Mouse (Mus musculus) midbrain, postnatal 0 days (tissue): ENCODE results near the gene Dbp. TPM values are rescaled to one million over a fixed set of nuclear protein-coding genes. Genes with fewer than 3 reads are reported as not detected.

ENCODE experiments used
- ATAC-seq: fragments of 200-750 bp; cut with Nextera tagmentation; 2 replicates; pipeline ENCODE4 v1.8.0; 2017; ENCODE audit warnings: moderate number of reproducible peaks, mild to moderate bottlenecking, moderate TSS enrichment, moderate library complexity; ENCODE audit not compliant: low FRiP score
- DNase-seq: peaks from one replicate; pipeline ENCODE4 v3.0.0-alpha.2; 2015; ENCODE audit warnings: low spot score
- H3K27ac ChIP-seq: fragments of 300-500 bp; sonication (generic); 2 replicates; pipeline ENCODE4 v1.5.1; 2014; ENCODE audit warnings: low read depth, mild to moderate bottlenecking, low read length, mixed read lengths
- H3K27me3 ChIP-seq: fragments of 300-500 bp; sonication (generic); 2 replicates; pipeline ENCODE4 v1.6.1; 2014; ENCODE audit warnings: low read length, control low read depth, mixed read lengths; ENCODE audit not compliant: insufficient read depth
- H3K36me3 ChIP-seq: fragments of 300-500 bp; sonication (generic); 2 replicates; pipeline ENCODE4 v1.6.1; 2014; ENCODE audit warnings: low read length, control low read depth, mixed read lengths; ENCODE audit not compliant: insufficient read depth
- H3K4me1 ChIP-seq: fragments of 300-500 bp; sonication (generic); 2 replicates; pipeline ENCODE4 v1.6.1; 2014; ENCODE audit warnings: mild to moderate bottlenecking, control low read depth, antibody characterized with exemption, low read length, mixed read lengths; ENCODE audit not compliant: insufficient read depth
- H3K4me2 ChIP-seq: fragments of 300-500 bp; sonication (generic); 2 replicates; pipeline ENCODE4 v1.6.1; 2014; ENCODE audit warnings: low read depth, mild to moderate bottlenecking, low read length, mixed read lengths; ENCODE audit not compliant: poor library complexity, severe bottlenecking
- H3K4me3 ChIP-seq: fragments of 300-500 bp; sonication (generic); 2 replicates; pipeline ENCODE4 v1.5.1; 2014; ENCODE audit warnings: low read depth, mild to moderate bottlenecking, low read length, moderate library complexity
- H3K9ac ChIP-seq: fragments of 300-500 bp; sonication (generic); replicated peaks from 2 replicates; pipeline ENCODE4 v1.6.1; 2014; ENCODE audit warnings: mild to moderate bottlenecking, low read length, moderate library complexity, mixed read lengths; ENCODE audit not compliant: poor library complexity, severe bottlenecking
- H3K9me3 ChIP-seq: fragments of 300-500 bp; sonication (generic); 2 replicates; pipeline ENCODE4 v1.6.1; 2016; ENCODE audit warnings: low read length, control low read depth
- CTCF ChIP-seq: IDR thresholded peaks from 2 replicates; pipeline ENCODE4 v1.5.1; 2016; ENCODE audit warnings: antibody characterized with exemption, mild to moderate bottlenecking
- WGBS: fragments of 180-500 bp; shearing (Covaris S2); extraction: QIAGEN DNeasy Blood & Tissue Kit; methylation state at CpG from one replicate; pipeline ENCODE4 v1.1.7; 2014; 5-methylcytosine and 5-hydroxymethylcytosine counted together
- polyA plus RNA-seq: library from polyadenylated mRNA; unstranded; fragments of >200 nt; fragmentation: Nextera tagmentation; extraction: Ambion mirVana; gene quantifications from 2 replicates; pipeline ENCODE4 v1.2.1, GENCODE M21; 2015
- total RNA-seq: library from RNA; depleted of rRNA; stranded (reverse); fragments of >200 nt; gene quantifications from 2 replicates; pipeline ENCODE4 v1.2.3, GENCODE M21; 2014; rRNA removed

The Dbp gene
- total and polyA plus RNA-seq, 2 experiments from 2014 or later, result 4.6 to 9.6 TPM

- Histone ChIP-seq H3K4me1 (no peaks in the 10 kb centered on the region), H3K4me3 (no peak overlapping the region), H3K27ac (no peak overlapping the region), H3K4me2 (no peak overlapping the region), H3K27me3 (no peaks in the 10 kb centered on the region), H3K36me3 (no peaks in the 10 kb centered on the region), H3K9ac (no peak overlapping the region), H3K9me3 (no peaks in the 10 kb centered on the region)
- no peak for TF ChIP-seq CTCF
- WGBS, result 80% methylated on average over 9 of the region's 9 CpGs
- DNase-seq (no peak), ATAC-seq (no peak)
Observed at GRCm38 (mm10) chr7:45750162-45750561, 45.3 kb downstream of the Dbp start.

- WGBS, result 66% methylated on average over 6 of the region's 6 CpGs
- DNase-seq (no peak), ATAC-seq (no peak)
- Histone ChIP-seq H3K36me3 (no peaks in the 10 kb centered on the region), H3K4me1 (no peaks in the 10 kb centered on the region), H3K9ac (no peak overlapping the region), H3K27ac (no peak overlapping the region), H3K4me2 (no peak overlapping the region), H3K4me3 (no peak overlapping the region), H3K27me3 (peaks cover 18% of the 10 kb centered on the region), H3K9me3 (no peaks in the 10 kb centered on the region)
- no peak for TF ChIP-seq CTCF
Observed at GRCm38 (mm10) chr7:45755703-45756102, 50.8 kb downstream of the Dbp start.

GRCm38 (mm10) chr7:45759400-45759799 lies 54.5 kb downstream of the Dbp start:
- no peak for DNase-seq
- no peaks in the 10 kb centered on the region for H3K36me3 ChIP-seq
- TF ChIP-seq CTCF, result no peak
- H3K4me2 ChIP-seq, result peak overlapping the region; percentile 12; the same call in 1 of the 2 replicates
- no peaks in the 10 kb centered on the region for H3K4me1 ChIP-seq
- H3K4me3 ChIP-seq, result no peak overlapping the region
- H3K9ac ChIP-seq, result no peak overlapping the region
- WGBS, result 10% methylated on average over 27 of the region's 27 CpGs
- H3K27me3 ChIP-seq, result peaks cover 18% of the 10 kb centered on the region
- no peak overlapping the region for H3K27ac ChIP-seq
- no peaks in the 10 kb centered on the region for H3K9me3 ChIP-seq
- ATAC-seq, result no peak

Other genes starting within 250 kb of the Dbp start
Only the 30 nearest of the 34 such genes appear.
- 0.52 and 1.6 TPM in 2 replicates for gene Gm45808, start 218.3 kb upstream of the Dbp start, total RNA-seq
- gene Gm45808, start 218.3 kb upstream of the Dbp start, polyA plus RNA-seq, result not detected in 2 replicates
- gene Dhdh, start 216.3 kb upstream of the Dbp start, total RNA-seq, result 4.3 TPM in 2 replicates
- gene Dhdh, start 216.3 kb upstream of the Dbp start, polyA plus RNA-seq, result 5.5 and 6.1 TPM in 2 replicates
- gene Nucb1, start 194.7 kb upstream of the Dbp start, total RNA-seq, result 92.2 and 137 TPM in 2 replicates
- gene Nucb1, start 194.7 kb upstream of the Dbp start, polyA plus RNA-seq, result 137 and 144 TPM in 2 replicates
- 17.2 and 17.4 TPM in 2 replicates for gene Ppp1r15a, start 178.8 kb upstream of the Dbp start, total RNA-seq
- gene Ppp1r15a, start 178.8 kb upstream of the Dbp start, polyA plus RNA-seq, result 18.7 and 18.8 TPM in 2 replicates
- gene Plekha4, start 178.8 kb upstream of the Dbp start, total RNA-seq, result 2.0 and 2.1 TPM in 2 replicates
- 1.2 and 1.6 TPM in 2 replicates for gene Plekha4, start 178.8 kb upstream of the Dbp start, polyA plus RNA-seq
- not detected in 2 replicates for gene Hsd17b14, start 150.2 kb upstream of the Dbp start, total RNA-seq
- 0.15 and 0.20 TPM in 2 replicates for gene Hsd17b14, start 150.2 kb upstream of the Dbp start, polyA plus RNA-seq
- 12.4 and 14.9 TPM in 2 replicates for gene Bcat2, start 134.9 kb upstream of the Dbp start, total RNA-seq
- 18.3 and 19.3 TPM in 2 replicates for gene Bcat2, start 134.9 kb upstream of the Dbp start, polyA plus RNA-seq
- gene Fgf21, start 89.6 kb upstream of the Dbp start, total RNA-seq, result not detected in 2 replicates
- not detected in 2 replicates for gene Fgf21, start 89.6 kb upstream of the Dbp start, polyA plus RNA-seq
- gene Fut1, start 87.8 kb upstream of the Dbp start, total RNA-seq, result not detected in 2 replicates
- gene Fut1, start 87.8 kb upstream of the Dbp start, polyA plus RNA-seq, result not detected in 2 replicates
- gene Izumo1, start 83.3 kb upstream of the Dbp start, total RNA-seq, result 0.11 TPM in 1 of 2 replicates, not detected in the other
- gene Izumo1, start 83.3 kb upstream of the Dbp start, polyA plus RNA-seq, result 0.11 TPM in 1 of 2 replicates, not detected in the other
- gene Rasip1, start 77.6 kb upstream of the Dbp start, total RNA-seq, result 36.0 and 38.5 TPM in 2 replicates
- gene Rasip1, start 77.6 kb upstream of the Dbp start, polyA plus RNA-seq, result 24.0 and 25.1 TPM in 2 replicates
- 2.7 and 3.3 TPM in 2 replicates for gene Mamstr, start 65.1 kb upstream of the Dbp start, total RNA-seq
- 2.8 and 3.0 TPM in 2 replicates for gene Mamstr, start 65.1 kb upstream of the Dbp start, polyA plus RNA-seq
- 0.99 TPM in 1 of 2 replicates, not detected in the other for gene Fut2, start 38.7 kb upstream of the Dbp start, total RNA-seq
- gene Fut2, start 38.7 kb upstream of the Dbp start, polyA plus RNA-seq, result 0.27 and 0.29 TPM in 2 replicates
- gene Ntn5, start 21.1 kb upstream of the Dbp start, total RNA-seq, result 1.3 and 1.4 TPM in 2 replicates
- 0.37 and 0.73 TPM in 2 replicates for gene Ntn5, start 21.1 kb upstream of the Dbp start, polyA plus RNA-seq
- gene Sec1, start 10.7 kb upstream of the Dbp start, total RNA-seq, result 0.28 and 1.0 TPM in 2 replicates
- gene Sec1, start 10.7 kb upstream of the Dbp start, polyA plus RNA-seq, result 0.37 and 0.79 TPM in 2 replicates
- gene Car11, start 5.2 kb upstream of the Dbp start, total RNA-seq, result 118 and 130 TPM in 2 replicates
- 107 and 114 TPM in 2 replicates for gene Car11, start 5.2 kb upstream of the Dbp start, polyA plus RNA-seq
- 801 and 989 TPM in 2 replicates for gene Rpl18, start 10.4 kb downstream of the Dbp start, total RNA-seq
- 473 and 492 TPM in 2 replicates for gene Rpl18, start 10.4 kb downstream of the Dbp start, polyA plus RNA-seq
- gene Sphk2, start 12.9 kb downstream of the Dbp start, total RNA-seq, result 22.4 and 23.5 TPM in 2 replicates
- 15.8 and 18.1 TPM in 2 replicates for gene Sphk2, start 12.9 kb downstream of the Dbp start, polyA plus RNA-seq
- 0.14 TPM in 1 of 2 replicates, not detected in the other for gene Fam83e, start 16.1 kb downstream of the Dbp start, total RNA-seq
- 0.16 and 0.25 TPM in 2 replicates for gene Fam83e, start 16.1 kb downstream of the Dbp start, polyA plus RNA-seq
- gene Spaca4, start 20.7 kb downstream of the Dbp start, total RNA-seq, result not detected in 2 replicates
- gene Spaca4, start 20.7 kb downstream of the Dbp start, polyA plus RNA-seq, result not detected in 2 replicates
- 170 and 172 TPM in 2 replicates for gene Lmtk3, start 78.7 kb downstream of the Dbp start, total RNA-seq
- gene Lmtk3, start 78.7 kb downstream of the Dbp start, polyA plus RNA-seq, result 13.7 and 19.1 TPM in 2 replicates
- gene Sult2b1, start 79.6 kb downstream of the Dbp start, total RNA-seq, result 5.0 and 5.1 TPM in 2 replicates
- 5.6 and 6.1 TPM in 2 replicates for gene Sult2b1, start 79.6 kb downstream of the Dbp start, polyA plus RNA-seq
- gene Cyth2, start 109.5 kb downstream of the Dbp start, total RNA-seq, result 210 and 223 TPM in 2 replicates
- gene Cyth2, start 109.5 kb downstream of the Dbp start, polyA plus RNA-seq, result 219 and 236 TPM in 2 replicates
- gene Kcnj14, start 119.7 kb downstream of the Dbp start, total RNA-seq, result 0.71 and 2.1 TPM in 2 replicates
- gene Kcnj14, start 119.7 kb downstream of the Dbp start, polyA plus RNA-seq, result 1.5 TPM in 2 replicates
- gene Grwd1, start 125.9 kb downstream of the Dbp start, total RNA-seq, result 31.3 and 34.2 TPM in 2 replicates
- gene Grwd1, start 125.9 kb downstream of the Dbp start, polyA plus RNA-seq, result 48.7 and 52.9 TPM in 2 replicates
- 170 and 207 TPM in 2 replicates for gene Kdelr1, start 167.7 kb downstream of the Dbp start, total RNA-seq
- gene Kdelr1, start 167.7 kb downstream of the Dbp start, polyA plus RNA-seq, result 52.0 and 54.8 TPM in 2 replicates
- 51.6 and 51.7 TPM in 2 replicates for gene Grin2d, start 173.3 kb downstream of the Dbp start, total RNA-seq
- gene Grin2d, start 173.3 kb downstream of the Dbp start, polyA plus RNA-seq, result 5.4 and 6.6 TPM in 2 replicates
- 0.38 TPM in 1 of 2 replicates, not detected in the other for gene Syngr4, start 191.6 kb downstream of the Dbp start, total RNA-seq
- gene Syngr4, start 191.6 kb downstream of the Dbp start, polyA plus RNA-seq, result 0.25 and 0.30 TPM in 2 replicates
- gene Tmem143, start 191.9 kb downstream of the Dbp start, total RNA-seq, result 27.4 and 41.6 TPM in 2 replicates
- gene Tmem143, start 191.9 kb downstream of the Dbp start, polyA plus RNA-seq, result 5.5 and 5.6 TPM in 2 replicates
- 12.8 and 17.0 TPM in 2 replicates for gene Emp3, start 216.3 kb downstream of the Dbp start, total RNA-seq
- 36.4 and 38.5 TPM in 2 replicates for gene Emp3, start 216.3 kb downstream of the Dbp start, polyA plus RNA-seq